ENCODE assay signal across 26 mouse cellular contexts in genomic region chr10:21773548-21773947, GRCm38 (mm10).
DNase-seq lines count a peak whose midpoint lies in the region; ATAC-seq and TF ChIP-seq lines count a peak whose summit lies in the region.
"Had no signal": no experiment of that assay in that cellular context is flagged by ENCODE, and none has a peak within 500 bp of the region (broad histone marks: within the 10 kb centered on the region; RNA-seq: fewer than 3 reads in every experiment).

No protein-coding gene starts in this region.

- H3K4me3 ChIP-seq in kidney, adult 2 months (ENCODE audit: insufficient read depth, low read depth, low read length): no peak overlapping the region
- H3K4me3 ChIP-seq: forebrain, embryonic 10.5 days; forebrain, embryonic 15.5 days; hindbrain, embryonic 10.5 days; left cerebral cortex, adult 2 months; limb, embryonic 12.5 days; lung, embryonic 15.5 days; midbrain, embryonic 12.5 days; stomach, embryonic 15.5 days had no signal

- 49% methylated on average over 4 of the region's 4 CpGs for WGBS in kidney, adult 2 months

- no peaks in the 10 kb centered on the region; the same call in 1 of the 2 replicates for H3K4me1 ChIP-seq in kidney, adult 2 months (ENCODE audit: control insufficient read depth, insufficient read depth, low read length)
- H3K4me1 ChIP-seq: stomach, embryonic 15.5 days had no signal

- no peak overlapping the region for H3K27ac ChIP-seq in kidney, adult 2 months (ENCODE audit: insufficient read depth, low read depth, low read length)
- H3K27ac ChIP-seq: forebrain, embryonic 10.5 days; forebrain, embryonic 15.5 days; hindbrain, embryonic 10.5 days; left cerebral cortex, adult 2 months; limb, embryonic 12.5 days; lung, embryonic 15.5 days; midbrain, embryonic 12.5 days; stomach, embryonic 15.5 days had no signal

- ATAC-seq in inflammation-experienced regulatory T-cells, adult 6 months: no peak
- ATAC-seq: activated CD4-positive, CD25-positive, alpha-beta regulatory T cell, adult 4 months; forebrain, embryonic 15.5 days; hindbrain, embryonic 16.5 days; intestine, postnatal 0 days had no signal

- TF ChIP-seq CTCF in kidney, adult 2 months (conservative IDR thresholded peaks at IDR 0.05; ENCODE audit: insufficient read depth, insufficient read length, low read depth, low read length): no peak

- no peaks in the 10 kb centered on the region for H3K27me3 ChIP-seq in kidney, adult 2 months (replicated peaks; ENCODE audit: control insufficient read depth, insufficient read depth, low read length)
- H3K27me3 ChIP-seq: forebrain, embryonic 15.5 days; limb, embryonic 12.5 days; lung, embryonic 15.5 days; midbrain, embryonic 12.5 days; stomach, embryonic 15.5 days had no signal

- TF ChIP-seq POLR2A in kidney, adult 2 months (IDR thresholded peaks at IDR 0.05; ENCODE audit: low read depth, low read length): no peak

- no peaks in the 10 kb centered on the region for H3K36me3 ChIP-seq in kidney, adult 2 months (ENCODE audit: control insufficient read depth, insufficient read depth, low read length)
- H3K36me3 ChIP-seq: forebrain, embryonic 10.5 days; forebrain, embryonic 15.5 days; G1E; hindbrain, embryonic 10.5 days; limb, embryonic 12.5 days; lung, embryonic 15.5 days; midbrain, embryonic 12.5 days; stomach, embryonic 15.5 days had no signal

- DNase-seq in kidney, adult 2 months: peak; percentile 8
- DNase-seq in kidney, postnatal 14 days: no peak
- peak; percentile 51 for DNase-seq in Muller cell, postnatal 12 days (ENCODE audit: inconsistent ontology term)
- DNase-seq in fibroblast of lung, adult 2 months (ENCODE audit: low read depth): peak; percentile 58
- no peak for DNase-seq in MN1 (ENCODE audit: low spot score)
- no peak for DNase-seq in testis, postnatal 14 days (ENCODE audit: low spot score)
- DNase-seq: adrenal gland, adult 8-10 months; cerebellum, adult 8-10 months; cerebellum, postnatal 25 days; gastrocnemius, postnatal 36 days; heart, postnatal 14 days; kidney, postnatal 25 days; thymus, postnatal 14 days had no signal

Comparison
In these comparisons a context has a peak if more than half of its experiments do, and no peak if none do; other contexts are left out.
1. DNase-seq: peak in kidney, adult 2 months (single experiment), Muller cell, postnatal 12 days (single experiment) and fibroblast of lung, adult 2 months (single experiment); none in kidney, postnatal 14 days (single experiment), MN1 (single experiment) and testis, postnatal 14 days (single experiment).